15 mouse cellular contexts compared by ENCODE assay signal in genomic region chr6:102322614-102323284, GRCm38 (mm10).
"Had no signal": no experiment of that assay in that cellular context is flagged by ENCODE, and none has a peak within 500 bp of the region (broad histone marks: within the 10 kb centered on the region; RNA-seq: fewer than 3 reads in every experiment).

No protein-coding gene starts in this region.

- H3K27ac ChIP-seq: kidney, postnatal 0 days; left cerebral cortex, adult 2 months; limb, embryonic 10.5 days; liver, embryonic 15.5 days; midbrain, embryonic 15.5 days; neural tube, embryonic 12.5 days had no signal

- H3K4me3 ChIP-seq: left cerebral cortex, adult 2 months; limb, embryonic 10.5 days; liver, embryonic 15.5 days; midbrain, embryonic 15.5 days; neural tube, embryonic 12.5 days had no signal

- DNase-seq: kidney, adult 9 months; kidney, postnatal 36 days; lung, adult 2 months; lung, postnatal 36 days; right cerebral cortex, postnatal 14 days; thymus, postnatal 36 days had no signal

- H3K4me2 ChIP-seq: liver, embryonic 11.5 days; liver, embryonic 15.5 days; midbrain, embryonic 15.5 days; neural tube, embryonic 12.5 days had no signal

- ATAC-seq: intestine, postnatal 0 days; lung, postnatal 0 days; midbrain, embryonic 15.5 days had no signal

- H3K9ac ChIP-seq: liver, embryonic 15.5 days; midbrain, embryonic 15.5 days; neural tube, embryonic 12.5 days had no signal

- H3K4me1 ChIP-seq: limb, embryonic 10.5 days; liver, embryonic 15.5 days; midbrain, embryonic 15.5 days; neural tube, embryonic 12.5 days had no signal

- H3K36me3 ChIP-seq: limb, embryonic 10.5 days; liver, embryonic 15.5 days; midbrain, embryonic 15.5 days; neural tube, embryonic 12.5 days had no signal

- H3K27me3 ChIP-seq: liver, embryonic 15.5 days; midbrain, embryonic 15.5 days; neural tube, embryonic 12.5 days had no signal

- H3K9me3 ChIP-seq: limb, embryonic 10.5 days; liver, embryonic 15.5 days; midbrain, embryonic 15.5 days; neural tube, embryonic 12.5 days had no signal
